Comparison of ENCODE assay signal across 9 mouse cellular contexts in genomic region chr15:98001321-98002112, GRCm38 (mm10). TPM values are rescaled to one million over a fixed set of nuclear protein-coding genes. Genes with fewer than 3 reads are reported as not detected.
DNase-seq lines count a peak whose midpoint lies in the region; ATAC-seq and TF ChIP-seq lines count a peak whose summit lies in the region.
"Had no signal": no experiment of that assay in that cellular context is flagged by ENCODE, and none has a peak within 500 bp of the region (broad histone marks: within the 10 kb centered on the region; RNA-seq: fewer than 3 reads in every experiment).

No protein-coding gene starts in this region.

- peak; percentile 23; the same call in 1 of the 2 replicates for TF ChIP-seq CTCF in lung, embryonic 14.5 days (IDR thresholded peaks at IDR 0.05; ENCODE audit: low read depth)

- H3K4me3 ChIP-seq in lung, embryonic 14.5 days (ENCODE audit: low read depth, low read length) = peak overlapping the region; percentile 41
- peak overlapping the region; percentile 48 for H3K4me3 ChIP-seq in heart, embryonic 15.5 days
- peak overlapping the region; percentile 36 for H3K4me3 ChIP-seq in neural tube, embryonic 14.5 days (ENCODE audit: low read depth, low read length)

- H3K9me3 ChIP-seq in lung, embryonic 14.5 days (ENCODE audit: low read depth, low read length) = no peaks in the 10 kb centered on the region
- no peaks in the 10 kb centered on the region for H3K9me3 ChIP-seq in heart, embryonic 15.5 days (replicated peaks)
- no peaks in the 10 kb centered on the region for H3K9me3 ChIP-seq in neural tube, embryonic 14.5 days (ENCODE audit: control insufficient read depth, low read length)

- peaks cover 84% of the 10 kb centered on the region for H3K27me3 ChIP-seq in lung, embryonic 14.5 days (ENCODE audit: insufficient read depth, low read length)
- H3K27me3 ChIP-seq in heart, embryonic 15.5 days = peaks cover 82% of the 10 kb centered on the region
- peaks cover 5% of the 10 kb centered on the region for H3K27me3 ChIP-seq in neural tube, embryonic 14.5 days (ENCODE audit: control insufficient read depth, insufficient read depth, low read length)

- DNase-seq in lung, embryonic 14.5 days = peak; percentile 75
- no peak for DNase-seq in lung, postnatal 25 days (ENCODE audit: low spot score)
- DNase-seq in kidney, postnatal 4 days = peak; percentile 39 to 60
- no peak for DNase-seq in natural killer cell, adult 2 months (ENCODE audit: low spot score in 2 of 2)
- no peak for DNase-seq in adrenal gland, postnatal 4 days (ENCODE audit: low spot score in 2 of 2)
- no peak for DNase-seq in cerebellum, adult 8-10 months

- H3K36me3 ChIP-seq in lung, embryonic 14.5 days (ENCODE audit: insufficient read depth) = no peaks in the 10 kb centered on the region
- no peaks in the 10 kb centered on the region for H3K36me3 ChIP-seq in heart, embryonic 15.5 days
- no peaks in the 10 kb centered on the region for H3K36me3 ChIP-seq in neural tube, embryonic 14.5 days (ENCODE audit: control insufficient read depth, insufficient read depth, low read length)

- peak overlapping the region; percentile 67 for H3K4me2 ChIP-seq in lung, embryonic 14.5 days
- peak overlapping the region; percentile 82 for H3K4me2 ChIP-seq in heart, embryonic 15.5 days
- H3K4me2 ChIP-seq in neural tube, embryonic 14.5 days (ENCODE audit: low read depth, low read length) = peak overlapping the region; percentile 86

- no peak for ATAC-seq in lung, embryonic 14.5 days (ENCODE audit: insufficient read depth)
- peak; percentile 53; the same call in 1 of the 2 replicates for ATAC-seq in heart, embryonic 15.5 days (replicated peaks; ENCODE audit: insufficient number of reproducible peaks, insufficient read depth, low FRiP score, low read depth)
- ATAC-seq in neural tube, embryonic 14.5 days (ENCODE audit: low read depth) = peak; percentile 3; the same call in 1 of the 2 replicates

- H3K4me1 ChIP-seq in lung, embryonic 14.5 days (ENCODE audit: insufficient read depth) = peaks cover 3% of the 10 kb centered on the region
- H3K4me1 ChIP-seq in heart, embryonic 15.5 days (replicated peaks) = peaks cover 44% of the 10 kb centered on the region
- H3K4me1 ChIP-seq in neural tube, embryonic 14.5 days (ENCODE audit: control insufficient read depth, insufficient read depth, low read length) = peaks cover 36% of the 10 kb centered on the region

- 1% methylated on average over 37 of the region's 37 CpGs for WGBS in lung, embryonic 14.5 days
- 2% methylated on average over 37 of the region's 37 CpGs for WGBS in heart, embryonic 15.5 days
- 1% methylated on average over 37 of the region's 37 CpGs for WGBS in neural tube, embryonic 14.5 days

- 0 out of 2 replicates have a peak overlapping the region, but pooled peaks have one; percentile 1 for H3K9ac ChIP-seq in lung, embryonic 14.5 days
- H3K9ac ChIP-seq in heart, embryonic 15.5 days = peak overlapping the region; percentile 1; the same call in 1 of the 2 replicates
- peak overlapping the region; percentile 53 for H3K9ac ChIP-seq in neural tube, embryonic 14.5 days (replicated peaks; ENCODE audit: low read depth, low read length)
- H3K9ac ChIP-seq: liver, embryonic 14.5 days had no signal

- H3K27ac ChIP-seq in lung, embryonic 14.5 days (ENCODE audit: low read depth) = no peak overlapping the region
- no peak overlapping the region for H3K27ac ChIP-seq in heart, embryonic 15.5 days
- H3K27ac ChIP-seq in neural tube, embryonic 14.5 days (ENCODE audit: low read depth, low read length) = peak overlapping the region; percentile 67
- H3K27ac ChIP-seq: liver, embryonic 14.5 days had no signal

RNA-seq across cellular contexts. Expression of gene Col2a1, which starts 3.0 kb away (rescaled TPM):
- 29.3 and 33.3 TPM in 2 replicates for polyA plus RNA-seq in lung, embryonic 14.5 days (2014; fragmentation: Nextera tagmentation; extraction: Ambion mirVana)
- polyA plus RNA-seq in heart, embryonic 15.5 days (2015; fragmentation: Nextera tagmentation; extraction: Ambion mirVana) = 8.3 and 35.1 TPM in 2 replicates
- polyA plus RNA-seq in neural tube, embryonic 14.5 days (2014; fragmentation: Nextera tagmentation; extraction: Ambion mirVana) = 11.3 and 26.0 TPM in 2 replicates
- total RNA-seq in adrenal gland, postnatal 4 days (2021) = 1 to 10 TPM; 3.8 TPM

RNA-seq across cellular contexts. Expression of gene Tmem106c, which starts 37.5 kb away (rescaled TPM):
- polyA plus RNA-seq in lung, embryonic 14.5 days (2014; fragmentation: Nextera tagmentation; extraction: Ambion mirVana) = 31.4 and 35.1 TPM in 2 replicates
- polyA plus RNA-seq in heart, embryonic 15.5 days (2015; fragmentation: Nextera tagmentation; extraction: Ambion mirVana) = 31.9 and 40.5 TPM in 2 replicates
- polyA plus RNA-seq in neural tube, embryonic 14.5 days (2014; fragmentation: Nextera tagmentation; extraction: Ambion mirVana) = 51.0 and 53.6 TPM in 2 replicates
- total RNA-seq in adrenal gland, postnatal 4 days (2021) = 10 to 100 TPM; 69.8 to 70.7 TPM

Comparison
In these comparisons a context has a peak if more than half of its experiments do, and no peak if none do; other contexts are left out.
1. DNase-seq: peak in lung, embryonic 14.5 days (single experiment) and kidney, postnatal 4 days (2 of 2); none in lung, postnatal 25 days (single experiment), natural killer cell, adult 2 months (0 of 2), adrenal gland, postnatal 4 days (0 of 2) and cerebellum, adult 8-10 months (single experiment).
2. H3K9ac ChIP-seq: peak in every context shown above with its lines; median percentile 53 in neural tube, embryonic 14.5 days; 1 in lung, embryonic 14.5 days; 1 in heart, embryonic 15.5 days.
3. Peak in every context shown above with its lines, with median percentiles within 50 percentile points of each other: H3K4me2 ChIP-seq and H3K4me3 ChIP-seq.